Mouse (Mus musculus) heart, embryonic 15.5 days (tissue): ENCODE measurements around the gene Apbb1ip. TPM values are rescaled to one million over a fixed set of nuclear protein-coding genes. Genes with fewer than 3 reads are reported as not detected.

ENCODE experiments used
- ATAC-seq: fragments of 200-750 bp; cut with Nextera tagmentation; replicated peaks from 2 replicates; pipeline ENCODE4 v1.8.0; 2017; ENCODE audit warnings: low read depth, moderate TSS enrichment; ENCODE audit not compliant: insufficient number of reproducible peaks, insufficient read depth, low FRiP score
- H3K27ac ChIP-seq: fragments of 300-500 bp; sonication (generic); 2 replicates; pipeline ENCODE4 v1.5.1; 2015; ENCODE audit warnings: mild to moderate bottlenecking, inconsistent platforms
- H3K27me3 ChIP-seq: fragments of 300-500 bp; sonication (generic); 2 replicates; pipeline ENCODE4 v1.6.1; 2015; ENCODE audit warnings: inconsistent platforms
- H3K36me3 ChIP-seq: fragments of 300-500 bp; sonication (generic); 2 replicates; pipeline ENCODE4 v1.6.1; 2015; ENCODE audit warnings: mild to moderate bottlenecking, inconsistent platforms
- H3K4me1 ChIP-seq: fragments of 300-500 bp; sonication (generic); replicated peaks from 2 replicates; pipeline ENCODE4 v1.6.1; 2015; ENCODE audit warnings: inconsistent platforms
- H3K4me2 ChIP-seq: fragments of 300-500 bp; sonication (generic); 2 replicates; pipeline ENCODE4 v1.6.1; 2015; ENCODE audit warnings: inconsistent platforms, mild to moderate bottlenecking, moderate library complexity
- H3K4me3 ChIP-seq: fragments of 300-500 bp; sonication (generic); 2 replicates; pipeline ENCODE4 v1.5.1; 2015; ENCODE audit warnings: mild to moderate bottlenecking, inconsistent platforms
- H3K9ac ChIP-seq: fragments of 300-500 bp; sonication (generic); 2 replicates; pipeline ENCODE4 v1.6.1; 2015; ENCODE audit warnings: mild to moderate bottlenecking, inconsistent platforms
- H3K9me3 ChIP-seq: fragments of 300-500 bp; sonication (generic); replicated peaks from 2 replicates; pipeline ENCODE4 v1.6.1; 2016; ENCODE audit warnings: inconsistent platforms
- WGBS: fragments of 180-500 bp; shearing (Covaris S2); methylation state at CpG from one replicate; pipeline ENCODE4 v1.1.7; 2015; ENCODE audit warnings: mixed read lengths; 5-methylcytosine and 5-hydroxymethylcytosine counted together
- polyA plus RNA-seq: library from polyadenylated mRNA; unstranded; fragments of >200 nt; fragmentation: Nextera tagmentation; extraction: Ambion mirVana; gene quantifications from 2 replicates; pipeline ENCODE4 v1.2.1, GENCODE M21; 2015

The Apbb1ip gene
- polyA plus RNA-seq, 1 experiment from 2014 or later: 1.9 TPM

- 41% methylated on average over 2 of the region's 2 CpGs for WGBS
- no peak overlapping the region for H3K4me2 ChIP-seq
- no peak overlapping the region for H3K27ac ChIP-seq
- H3K9me3 ChIP-seq: no peaks in the 10 kb centered on the region
- H3K4me3 ChIP-seq: no peak overlapping the region
- no peak for ATAC-seq
- no peaks in the 10 kb centered on the region for H3K36me3 ChIP-seq
- H3K4me1 ChIP-seq: peaks cover 8% of the 10 kb centered on the region
- no peak overlapping the region for H3K9ac ChIP-seq
- H3K27me3 ChIP-seq: 0 out of 2 replicates have a peak, but pooled peaks cover 4% of the 10 kb centered on the region
Observed at GRCm38 (mm10) chr2:22776568-22777230, 2.8 kb downstream of the Apbb1ip start.

DNA sequence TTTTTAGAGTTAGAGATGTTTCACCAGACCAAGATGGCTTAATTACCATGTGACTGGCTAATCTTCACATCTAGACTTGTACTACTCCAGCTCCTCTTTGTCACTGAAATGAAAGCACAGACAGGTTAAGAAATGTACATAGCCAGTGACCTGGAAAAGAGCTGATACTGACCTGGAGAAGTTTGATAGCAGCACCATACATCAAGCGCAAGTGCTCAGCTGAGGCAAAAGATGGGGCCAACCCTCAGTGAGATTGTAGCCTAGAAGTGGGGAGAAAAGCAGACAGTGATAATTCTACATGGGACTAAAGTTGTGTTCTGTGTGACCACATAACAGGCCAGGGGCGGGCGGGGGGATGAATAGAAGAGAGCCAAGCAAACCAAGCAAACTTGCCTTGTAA, 3.9 kb downstream of the Apbb1ip start:
- Histone ChIP-seq H3K4me3 (no peak overlapping the region), H3K4me2 (no peak overlapping the region), H3K4me1 (peaks cover 8% of the 10 kb centered on the region), H3K27ac (no peak overlapping the region), H3K36me3 (no peaks in the 10 kb centered on the region), H3K27me3 (0 out of 2 replicates have a peak, but pooled peaks cover 4% of the 10 kb centered on the region), H3K9me3 (no peaks in the 10 kb centered on the region), H3K9ac (no peak overlapping the region)
- WGBS: 81% methylated on average over 3 of the region's 3 CpGs
- no peak for ATAC-seq

GRCm38 (mm10) chr2:22780884-22781283, 7.0 kb downstream of the Apbb1ip start:
- H3K4me1 ChIP-seq: no peaks in the 10 kb centered on the region
- H3K36me3 ChIP-seq: no peaks in the 10 kb centered on the region
- no peak overlapping the region for H3K4me3 ChIP-seq
- no peaks in the 10 kb centered on the region for H3K27me3 ChIP-seq
- no peak overlapping the region for H3K9ac ChIP-seq
- no peak overlapping the region for H3K27ac ChIP-seq
- H3K4me2 ChIP-seq: no peak overlapping the region
- no peaks in the 10 kb centered on the region for H3K9me3 ChIP-seq
- ATAC-seq: no peak
- 71% methylated on average over 1 of the region's 1 CpGs for WGBS

GRCm38 (mm10) chr2:22781387-22782009, 7.6 kb downstream of the Apbb1ip start:
- H3K36me3 ChIP-seq: no peaks in the 10 kb centered on the region
- no peaks in the 10 kb centered on the region for H3K4me1 ChIP-seq
- no peak overlapping the region for H3K4me2 ChIP-seq
- H3K4me3 ChIP-seq: no peak overlapping the region
- 33% methylated on average over 4 of the region's 4 CpGs for WGBS
- ATAC-seq: no peak
- no peak overlapping the region for H3K9ac ChIP-seq
- H3K27ac ChIP-seq: no peak overlapping the region
- H3K27me3 ChIP-seq: no peaks in the 10 kb centered on the region
- no peaks in the 10 kb centered on the region for H3K9me3 ChIP-seq

GRCm38 (mm10) chr2:22782057-22782456, 8.2 kb downstream of the Apbb1ip start:
- no peak overlapping the region for H3K4me3 ChIP-seq

DNA sequence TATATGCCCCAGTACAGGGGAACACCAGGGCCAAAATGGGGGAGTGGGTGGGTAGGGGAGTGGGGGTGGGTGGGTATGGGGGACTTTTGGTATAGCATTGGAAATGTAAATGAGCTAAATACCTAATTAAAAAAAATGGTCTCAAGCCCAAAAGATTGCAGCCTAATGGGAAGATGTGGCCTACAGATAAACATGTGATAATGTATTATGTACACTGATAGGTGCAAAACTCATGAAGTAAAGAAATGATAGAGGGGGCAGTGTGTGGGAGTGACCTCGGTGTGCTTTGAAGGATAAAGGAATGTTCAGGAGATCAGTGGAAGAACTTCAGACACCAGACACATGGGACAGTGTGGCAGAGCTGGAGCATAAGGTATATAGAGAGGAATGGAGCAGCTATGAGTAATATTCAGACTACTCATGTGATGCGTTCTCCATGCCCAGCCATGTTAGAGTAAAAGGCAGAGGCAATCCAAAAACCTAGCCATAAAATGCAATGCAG, 9.3 kb downstream of the Apbb1ip start:
- Histone ChIP-seq H3K9me3 (no peaks in the 10 kb centered on the region), H3K4me2 (no peak overlapping the region), H3K36me3 (no peaks in the 10 kb centered on the region), H3K9ac (no peak overlapping the region), H3K4me1 (no peaks in the 10 kb centered on the region), H3K27me3 (no peaks in the 10 kb centered on the region), H3K27ac (no peak overlapping the region), H3K4me3 (no peak overlapping the region)
- ATAC-seq: no peak
- 74% methylated on average over 2 of the region's 2 CpGs for WGBS

More at GRCm38 (mm10) chr2:22782057-22782456, 8.2 kb downstream of the Apbb1ip start:
- H3K9me3 ChIP-seq: no peaks in the 10 kb centered on the region
- H3K9ac ChIP-seq: no peak overlapping the region
- H3K36me3 ChIP-seq: no peaks in the 10 kb centered on the region
- no peak overlapping the region for H3K4me2 ChIP-seq
- no peak for ATAC-seq
- no peaks in the 10 kb centered on the region for H3K4me1 ChIP-seq
- WGBS: 49% methylated on average over 3 of the region's 3 CpGs
- no peaks in the 10 kb centered on the region for H3K27me3 ChIP-seq
- no peak overlapping the region for H3K27ac ChIP-seq

GRCm38 (mm10) chr2:22784186-22784585, 10.3 kb downstream of the Apbb1ip start:
- no peak for ATAC-seq
- Histone ChIP-seq H3K27me3 (no peaks in the 10 kb centered on the region), H3K27ac (no peak overlapping the region), H3K9ac (no peak overlapping the region), H3K9me3 (no peaks in the 10 kb centered on the region), H3K4me3 (no peak overlapping the region), H3K4me2 (no peak overlapping the region), H3K36me3 (no peaks in the 10 kb centered on the region), H3K4me1 (no peaks in the 10 kb centered on the region)
- 73% methylated on average over 3 of the region's 3 CpGs for WGBS

GRCm38 (mm10) chr2:22784771-22785170, 10.9 kb downstream of the Apbb1ip start:
- H3K27me3 ChIP-seq: no peaks in the 10 kb centered on the region

DNA sequence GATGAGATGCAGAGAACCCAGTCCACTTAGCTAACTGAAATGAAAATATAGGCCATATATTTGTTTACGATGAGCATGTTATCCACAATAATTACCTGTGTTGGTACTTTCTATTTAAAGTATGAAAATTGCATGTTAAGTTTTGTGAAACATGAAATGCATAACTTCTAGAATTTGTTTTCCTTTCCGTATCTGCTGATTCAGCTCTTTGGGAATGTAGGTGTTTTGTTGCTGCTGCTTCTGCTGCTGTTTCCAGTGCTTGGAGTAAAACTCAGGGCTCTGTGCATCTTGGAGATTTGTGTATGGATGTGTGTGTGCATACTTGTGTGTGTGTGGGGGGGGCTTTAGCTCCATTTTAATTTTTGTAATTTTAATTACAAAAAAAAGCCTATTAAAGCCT, 14.8 kb downstream of the Apbb1ip start:
- 89% methylated on average over 2 of the region's 2 CpGs for WGBS
- H3K4me2 ChIP-seq: no peak overlapping the region
- no peak for ATAC-seq
- H3K4me3 ChIP-seq: no peak overlapping the region
- H3K9ac ChIP-seq: no peak overlapping the region
- H3K4me1 ChIP-seq: no peaks in the 10 kb centered on the region
- H3K36me3 ChIP-seq: no peaks in the 10 kb centered on the region
- no peak overlapping the region for H3K27ac ChIP-seq
- no peaks in the 10 kb centered on the region for H3K9me3 ChIP-seq
- H3K27me3 ChIP-seq: no peaks in the 10 kb centered on the region

More at GRCm38 (mm10) chr2:22784771-22785170, 10.9 kb downstream of the Apbb1ip start:
- no peaks in the 10 kb centered on the region for H3K9me3 ChIP-seq
- no peak for ATAC-seq
- no peak overlapping the region for H3K9ac ChIP-seq
- H3K4me3 ChIP-seq: no peak overlapping the region
- no peak overlapping the region for H3K27ac ChIP-seq
- H3K4me2 ChIP-seq: no peak overlapping the region
- no peaks in the 10 kb centered on the region for H3K36me3 ChIP-seq
- 54% methylated on average over 1 of the region's 1 CpGs for WGBS
- no peaks in the 10 kb centered on the region for H3K4me1 ChIP-seq

GRCm38 (mm10) chr2:22789576-22789975, 15.7 kb downstream of the Apbb1ip start:
- Histone ChIP-seq H3K9me3 (no peaks in the 10 kb centered on the region), H3K4me2 (no peak overlapping the region), H3K4me1 (no peaks in the 10 kb centered on the region), H3K27me3 (no peaks in the 10 kb centered on the region), H3K27ac (no peak overlapping the region), H3K36me3 (no peaks in the 10 kb centered on the region), H3K9ac (no peak overlapping the region), H3K4me3 (no peak overlapping the region)
- no peak for ATAC-seq
- 41% methylated on average over 1 of the region's 1 CpGs for WGBS

- Histone ChIP-seq H3K4me3 (no peak overlapping the region), H3K4me1 (no peaks in the 10 kb centered on the region), H3K27me3 (no peaks in the 10 kb centered on the region), H3K9ac (no peak overlapping the region), H3K36me3 (no peaks in the 10 kb centered on the region), H3K9me3 (peaks cover 5% of the 10 kb centered on the region; the same call in 1 of the 2 replicates), H3K4me2 (no peak overlapping the region), H3K27ac (no peak overlapping the region)
- WGBS: 24% methylated on average over 1 of the region's 1 CpGs
- no peak for ATAC-seq
Observed at GRCm38 (mm10) chr2:22790435-22790834, 16.5 kb downstream of the Apbb1ip start.

DNA sequence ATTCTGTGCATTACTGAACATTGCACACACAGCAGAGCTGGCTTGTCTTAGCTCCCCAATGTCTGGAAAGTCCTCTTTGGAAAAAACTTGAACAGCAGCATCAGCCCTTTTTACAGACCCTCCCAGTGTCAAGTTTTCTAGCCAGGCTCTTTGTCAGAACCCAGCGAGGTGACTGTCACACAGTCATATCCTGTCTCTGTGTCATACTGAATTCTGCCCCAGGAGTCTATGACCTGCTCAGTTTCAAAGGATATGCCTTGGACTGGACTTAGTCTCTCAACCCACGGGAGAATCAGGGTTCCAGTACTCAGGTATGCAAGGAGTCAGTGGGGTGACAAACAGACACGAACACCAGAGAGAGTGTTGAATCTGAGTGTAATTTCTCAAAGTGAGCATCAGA, 21.2 kb downstream of the Apbb1ip start:
- no peaks in the 10 kb centered on the region for H3K27me3 ChIP-seq
- 64% methylated on average over 3 of the region's 3 CpGs for WGBS
- H3K27ac ChIP-seq: no peak overlapping the region
- no peak overlapping the region for H3K4me2 ChIP-seq
- no peak for ATAC-seq
- H3K9me3 ChIP-seq: peaks cover 5% of the 10 kb centered on the region; the same call in 1 of the 2 replicates
- H3K9ac ChIP-seq: no peak overlapping the region
- no peaks in the 10 kb centered on the region for H3K4me1 ChIP-seq
- no peaks in the 10 kb centered on the region for H3K36me3 ChIP-seq
- no peak overlapping the region for H3K4me3 ChIP-seq
